Mouse (Mus musculus) olfactory bulb, adult 2 months (tissue): ENCODE measurements around the gene Thnsl2.

Experiments used
- CTCF ChIP-seq: fragments of 200-500 bp; IDR thresholded peaks from 2 replicates; pipeline ENCODE4 v1.5.1; 2012; ENCODE audit warnings: low read depth, mild to moderate bottlenecking, low read length, moderate library complexity; ENCODE audit not compliant: insufficient read depth
- POLR2A ChIP-seq: fragments of 200-500 bp; IDR thresholded peaks from 2 replicates; pipeline ENCODE4 v1.6.1; 2012; ENCODE audit warnings: mild to moderate bottlenecking, low read depth, low read length, moderate library complexity; ENCODE audit not compliant: insufficient read depth

GRCm38 (mm10) chr6:71161290-71161689 lies 17.1 kb upstream of the Thnsl2 start:
- TF ChIP-seq POLR2A = no peak
- TF ChIP-seq CTCF = no peak
